Mouse (Mus musculus) midbrain, postnatal 0 days (tissue): ENCODE measurements around the gene Gpr108. TPM values are rescaled to one million over a fixed set of nuclear protein-coding genes. Genes with fewer than 3 reads are reported as not detected.
A peak's percentile ranks its signal among the peaks of the same experiment; 100 is the strongest.

Experiments used
- ATAC-seq: fragments of 200-750 bp; cut with Nextera tagmentation; 2 replicates; pipeline ENCODE4 v1.8.0; 2017; ENCODE audit warnings: moderate number of reproducible peaks, mild to moderate bottlenecking, moderate TSS enrichment, moderate library complexity; ENCODE audit not compliant: low FRiP score
- DNase-seq: peaks from one replicate; pipeline ENCODE4 v3.0.0-alpha.2; 2015; ENCODE audit warnings: low spot score
- H3K27ac ChIP-seq: fragments of 300-500 bp; sonication (generic); 2 replicates; pipeline ENCODE4 v1.5.1; 2014; ENCODE audit warnings: low read depth, mild to moderate bottlenecking, low read length, mixed read lengths
- H3K27me3 ChIP-seq: fragments of 300-500 bp; sonication (generic); 2 replicates; pipeline ENCODE4 v1.6.1; 2014; ENCODE audit warnings: low read length, control low read depth, mixed read lengths; ENCODE audit not compliant: insufficient read depth
- H3K36me3 ChIP-seq: fragments of 300-500 bp; sonication (generic); 2 replicates; pipeline ENCODE4 v1.6.1; 2014; ENCODE audit warnings: low read length, control low read depth, mixed read lengths; ENCODE audit not compliant: insufficient read depth
- H3K4me1 ChIP-seq: fragments of 300-500 bp; sonication (generic); 2 replicates; pipeline ENCODE4 v1.6.1; 2014; ENCODE audit warnings: mild to moderate bottlenecking, control low read depth, antibody characterized with exemption, low read length, mixed read lengths; ENCODE audit not compliant: insufficient read depth
- H3K4me2 ChIP-seq: fragments of 300-500 bp; sonication (generic); 2 replicates; pipeline ENCODE4 v1.6.1; 2014; ENCODE audit warnings: low read depth, mild to moderate bottlenecking, low read length, mixed read lengths; ENCODE audit not compliant: poor library complexity, severe bottlenecking
- H3K4me3 ChIP-seq: fragments of 300-500 bp; sonication (generic); 2 replicates; pipeline ENCODE4 v1.5.1; 2014; ENCODE audit warnings: low read depth, mild to moderate bottlenecking, low read length, moderate library complexity
- H3K9ac ChIP-seq: fragments of 300-500 bp; sonication (generic); replicated peaks from 2 replicates; pipeline ENCODE4 v1.6.1; 2014; ENCODE audit warnings: mild to moderate bottlenecking, low read length, moderate library complexity, mixed read lengths; ENCODE audit not compliant: poor library complexity, severe bottlenecking
- H3K9me3 ChIP-seq: fragments of 300-500 bp; sonication (generic); 2 replicates; pipeline ENCODE4 v1.6.1; 2016; ENCODE audit warnings: low read length, control low read depth
- CTCF ChIP-seq: IDR thresholded peaks from 2 replicates; pipeline ENCODE4 v1.5.1; 2016; ENCODE audit warnings: antibody characterized with exemption, mild to moderate bottlenecking
- WGBS: fragments of 180-500 bp; shearing (Covaris S2); extraction: QIAGEN DNeasy Blood & Tissue Kit; methylation state at CpG from one replicate; pipeline ENCODE4 v1.1.7; 2014; 5-methylcytosine and 5-hydroxymethylcytosine counted together
- polyA plus RNA-seq: library from polyadenylated mRNA; unstranded; fragments of >200 nt; fragmentation: Nextera tagmentation; extraction: Ambion mirVana; gene quantifications from 2 replicates; pipeline ENCODE4 v1.2.1, GENCODE M21; 2015
- total RNA-seq: library from RNA; depleted of rRNA; stranded (reverse); fragments of >200 nt; gene quantifications from 2 replicates; pipeline ENCODE4 v1.2.3, GENCODE M21; 2014

Gene Gpr108
- total and polyA plus RNA-seq, 2 experiments from 2014 or later = 19.2 to 23.1 TPM

- H3K4me3 ChIP-seq = no peak overlapping the region
- no peak overlapping the region for H3K9ac ChIP-seq
- ATAC-seq (peak; percentile 32; the same call in 1 of the 2 replicates), DNase-seq (no peak)
- no peaks in the 10 kb centered on the region for H3K27me3 ChIP-seq
- H3K9me3 ChIP-seq = no peaks in the 10 kb centered on the region
- H3K27ac ChIP-seq = no peak overlapping the region
- no peak overlapping the region for H3K4me2 ChIP-seq
- peaks cover 23% of the 10 kb centered on the region for H3K36me3 ChIP-seq
- 89% methylated on average over 5 of the region's 5 CpGs for WGBS
- TF ChIP-seq CTCF = no peak
- no peaks in the 10 kb centered on the region for H3K4me1 ChIP-seq
Measured at GRCm38 (mm10) chr17:57235803-57236202, 12.4 kb downstream of the Gpr108 start.

- Histone ChIP-seq H3K4me3 (no peak overlapping the region), H3K9ac (no peak overlapping the region), H3K36me3 (peaks cover 23% of the 10 kb centered on the region), H3K27ac (no peak overlapping the region), H3K9me3 (no peaks in the 10 kb centered on the region), H3K4me1 (no peaks in the 10 kb centered on the region), H3K27me3 (no peaks in the 10 kb centered on the region), H3K4me2 (no peak overlapping the region)
- peak; percentile 33; the same call in 1 of the 2 replicates for TF ChIP-seq CTCF
- WGBS = 83% methylated on average over 12 of the region's 12 CpGs
- DNase-seq = no peak
- no peak for ATAC-seq
Measured at GRCm38 (mm10) chr17:57234254-57234928, 13.9 kb downstream of the Gpr108 start.

- H3K9ac ChIP-seq = no peak overlapping the region
- ATAC-seq (no peak), DNase-seq (no peak)
- no peak for TF ChIP-seq CTCF
- H3K4me2 ChIP-seq = no peak overlapping the region
- H3K27me3 ChIP-seq = no peaks in the 10 kb centered on the region
- H3K4me1 ChIP-seq = no peaks in the 10 kb centered on the region
- 38% methylated on average over 7 of the region's 7 CpGs for WGBS
- H3K9me3 ChIP-seq = no peaks in the 10 kb centered on the region
- H3K36me3 ChIP-seq = peaks cover 23% of the 10 kb centered on the region
- H3K4me3 ChIP-seq = no peak overlapping the region
- no peak overlapping the region for H3K27ac ChIP-seq
Measured at GRCm38 (mm10) chr17:57233038-57233437, 15.2 kb downstream of the Gpr108 start.

GRCm38 (mm10) chr17:57232200-57232599, 16.0 kb downstream of the Gpr108 start:
- H3K9ac ChIP-seq = no peak overlapping the region
- no peak for DNase-seq
- H3K4me2 ChIP-seq = no peak overlapping the region
- H3K4me1 ChIP-seq = no peaks in the 10 kb centered on the region
- no peaks in the 10 kb centered on the region for H3K9me3 ChIP-seq
- no peaks in the 10 kb centered on the region for H3K27me3 ChIP-seq
- peaks cover 17% of the 10 kb centered on the region for H3K36me3 ChIP-seq
- no peak for ATAC-seq
- 81% methylated on average over 1 of the region's 1 CpGs for WGBS
- no peak for TF ChIP-seq CTCF
- no peak overlapping the region for H3K4me3 ChIP-seq
- no peak overlapping the region for H3K27ac ChIP-seq

GRCm38 (mm10) chr17:57231321-57231771, 16.9 kb downstream of the Gpr108 start:
- H3K4me3 ChIP-seq = no peak overlapping the region
- no peaks in the 10 kb centered on the region for H3K9me3 ChIP-seq
- H3K27me3 ChIP-seq = no peaks in the 10 kb centered on the region
- no peak overlapping the region for H3K9ac ChIP-seq
- ATAC-seq = no peak
- no peak for DNase-seq
- no peaks in the 10 kb centered on the region for H3K4me1 ChIP-seq
- H3K4me2 ChIP-seq = no peak overlapping the region
- H3K27ac ChIP-seq = no peak overlapping the region
- no peak for TF ChIP-seq CTCF
- H3K36me3 ChIP-seq = peaks cover 9% of the 10 kb centered on the region

GRCm38 (mm10) chr17:57230728-57231125, 17.5 kb downstream of the Gpr108 start:
- Histone ChIP-seq H3K4me1 (no peaks in the 10 kb centered on the region), H3K9ac (no peak overlapping the region), H3K27ac (no peak overlapping the region), H3K4me2 (no peak overlapping the region), H3K4me3 (no peak overlapping the region), H3K9me3 (no peaks in the 10 kb centered on the region), H3K27me3 (no peaks in the 10 kb centered on the region), H3K36me3 (peaks cover 3% of the 10 kb centered on the region; the same call in 1 of the 2 replicates)
- DNase-seq = no peak
- no peak for TF ChIP-seq CTCF
- no peak for ATAC-seq
- 69% methylated on average over 6 of the region's 6 CpGs for whole genome bisulfite sequencing
